Mouse (Mus musculus): ENCODE data around the gene Il34.

DNA sequence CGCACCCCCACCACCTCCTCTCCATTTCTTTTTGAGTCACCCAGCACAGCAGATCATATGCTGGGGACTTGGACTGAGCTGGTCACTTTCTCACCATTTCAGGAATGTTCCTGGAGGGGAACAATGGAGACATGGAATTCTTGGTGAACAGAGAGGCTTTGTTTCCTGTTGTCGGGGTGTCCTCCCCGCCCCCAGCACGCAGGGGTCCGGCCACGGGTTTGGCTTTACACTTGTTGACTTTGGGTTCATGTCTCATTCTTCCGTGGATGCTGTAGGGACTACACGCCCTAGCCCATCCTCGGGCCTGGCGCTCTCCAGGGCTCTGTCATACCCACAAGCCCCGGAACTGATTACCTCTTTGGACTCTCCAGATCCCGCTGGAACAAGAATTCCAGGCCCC is 16.7 kb downstream of the Il34 start:
- TF ChIP-seq POLR2A (IDR thresholded peaks at IDR 0.05; ENCODE audit: control insufficient read depth, low read depth, low read length) (no peak), CTCF (IDR thresholded peaks at IDR 0.05; ENCODE audit: control insufficient read depth, insufficient read depth, insufficient replicate concordance, low read depth, low read length) (no peak)
